Mouse (Mus musculus) heart, postnatal 0 days (tissue): Measurements from ENCODE around the gene Ly6g6f. TPM values are rescaled to one million over a fixed set of nuclear protein-coding genes. Genes with fewer than 3 reads are reported as not detected.

Source experiments
- ATAC-seq: fragments of 200-750 bp; cut with Nextera tagmentation; 2 replicates; pipeline ENCODE4 v1.8.0; 2017; ENCODE audit warnings: low read depth, moderate number of reproducible peaks, moderate library complexity; ENCODE audit not compliant: insufficient read depth
- DNase-seq: peaks from one replicate; pipeline ENCODE4 v3.0.0-alpha.2; 2016; ENCODE audit warnings: low spot score
- H3K27ac ChIP-seq: fragments of 300-500 bp; sonication (generic); 2 replicates; pipeline ENCODE4 v1.5.1; 2014; ENCODE audit warnings: low read depth, mild to moderate bottlenecking
- H3K27me3 ChIP-seq: fragments of 300-500 bp; sonication (generic); 2 replicates; pipeline ENCODE4 v1.6.1; 2014; ENCODE audit warnings: low read length, mixed read lengths; ENCODE audit not compliant: control insufficient read depth, insufficient read depth
- H3K36me3 ChIP-seq: fragments of 300-500 bp; sonication (generic); replicated peaks from 2 replicates; pipeline ENCODE4 v1.6.1; 2014; ENCODE audit warnings: low read length, mixed read lengths; ENCODE audit not compliant: control insufficient read depth, insufficient read depth
- H3K4me1 ChIP-seq: fragments of 300-500 bp; sonication (generic); 2 replicates; pipeline ENCODE4 v1.6.1; 2014; ENCODE audit warnings: antibody characterized with exemption; ENCODE audit not compliant: control insufficient read depth, insufficient read depth
- H3K4me2 ChIP-seq: fragments of 300-500 bp; sonication (generic); 2 replicates; pipeline ENCODE4 v1.6.1; 2014; ENCODE audit warnings: low read depth, mild to moderate bottlenecking, low read length, moderate library complexity
- H3K4me3 ChIP-seq: fragments of 300-500 bp; sonication (generic); 2 replicates; pipeline ENCODE4 v1.5.1; 2014; ENCODE audit warnings: low read depth, low read length
- H3K9ac ChIP-seq: fragments of 300-500 bp; sonication (generic); replicated peaks from 2 replicates; pipeline ENCODE4 v1.6.1; 2014; ENCODE audit warnings: low read depth, low read length, mixed read lengths
- H3K9me3 ChIP-seq: fragments of 300-500 bp; sonication (generic); replicated peaks from 2 replicates; pipeline ENCODE4 v1.6.1; 2016; ENCODE audit warnings: low read length; ENCODE audit not compliant: control insufficient read depth
- CTCF ChIP-seq: IDR thresholded peaks from 2 replicates; pipeline ENCODE4 v1.5.1; 2016; ENCODE audit warnings: antibody characterized with exemption, control low read depth, low read depth
- EP300 ChIP-seq: IDR thresholded peaks from 2 replicates; pipeline ENCODE4 v1.6.1; 2016; ENCODE audit warnings: antibody characterized with exemption, low read depth
- WGBS: fragments of 180-500 bp; shearing (Covaris S2); extraction: QIAGEN DNeasy Blood & Tissue Kit; methylation state at CpG from one replicate; pipeline ENCODE4 v1.1.7; 2014; 5-methylcytosine and 5-hydroxymethylcytosine counted together
- polyA plus RNA-seq: library from polyadenylated mRNA; unstranded; fragments of >200 nt; fragmentation: Nextera tagmentation; extraction: Ambion mirVana; gene quantifications from 2 replicates; pipeline ENCODE4 v1.2.1, GENCODE M21; 2015
- total RNA-seq: library from RNA; depleted of rRNA; stranded (reverse); fragments of >200 nt; gene quantifications from 2 replicates; pipeline ENCODE4 v1.2.3, GENCODE M21; 2014; ENCODE audit warnings: low replicate concordance; rRNA removed

Gene Ly6g6f
- total and polyA plus RNA-seq, 2 experiments from 2014 or later: not detected

- Histone ChIP-seq H3K9me3 (no peaks in the 10 kb centered on the region), H3K4me1 (no peaks in the 10 kb centered on the region), H3K27me3 (no peaks in the 10 kb centered on the region), H3K9ac (no peak overlapping the region), H3K36me3 (no peaks in the 10 kb centered on the region), H3K27ac (no peak overlapping the region), H3K4me3 (no peak overlapping the region), H3K4me2 (no peak overlapping the region)
- TF ChIP-seq EP300 (no peak), CTCF (no peak)
- 90% methylated on average over 11 of the region's 11 CpGs for WGBS
- ATAC-seq (no peak), DNase-seq (no peak)
These were observed 54.1 kb downstream of the Ly6g6f start for GRCm38 (mm10) chr17:35031272-35031671.

Other genes with a start within 250 kb of the Ly6g6f start
Only the 30 nearest of the 46 such genes appear.
- gene Hspa1b, start 126.4 kb downstream of the Ly6g6f start, total RNA-seq: 6.0 and 21.6 TPM in 2 replicates
- gene Hspa1b, start 126.4 kb downstream of the Ly6g6f start, polyA plus RNA-seq: 0.14 and 0.25 TPM in 2 replicates
- gene Gm20481, start 115.7 kb downstream of the Ly6g6f start, total RNA-seq: not detected in 2 replicates
- not detected in 2 replicates for gene Gm20481, start 115.7 kb downstream of the Ly6g6f start, polyA plus RNA-seq
- gene Hspa1a, start 113.5 kb downstream of the Ly6g6f start, total RNA-seq: 8.2 and 10.2 TPM in 2 replicates
- gene Hspa1a, start 113.5 kb downstream of the Ly6g6f start, polyA plus RNA-seq: 2.5 and 2.8 TPM in 2 replicates
- 3.3 and 5.1 TPM in 2 replicates for gene Hspa1l, start 112.9 kb downstream of the Ly6g6f start, total RNA-seq
- 1.6 and 1.8 TPM in 2 replicates for gene Hspa1l, start 112.9 kb downstream of the Ly6g6f start, polyA plus RNA-seq
- gene Lsm2, start 103.7 kb downstream of the Ly6g6f start, total RNA-seq: 23.1 and 43.3 TPM in 2 replicates
- gene Lsm2, start 103.7 kb downstream of the Ly6g6f start, polyA plus RNA-seq: 63.5 and 64.2 TPM in 2 replicates
- 61.5 and 92.0 TPM in 2 replicates for gene Vars, start 84.6 kb downstream of the Ly6g6f start, total RNA-seq
- gene Vars, start 84.6 kb downstream of the Ly6g6f start, polyA plus RNA-seq: 20.4 and 21.7 TPM in 2 replicates
- gene Vwa7, start 69.0 kb downstream of the Ly6g6f start, total RNA-seq: 0.77 and 0.92 TPM in 2 replicates
- 0.43 and 0.63 TPM in 2 replicates for gene Vwa7, start 69.0 kb downstream of the Ly6g6f start, polyA plus RNA-seq
- gene Sapcd1, start 57.6 kb downstream of the Ly6g6f start, total RNA-seq: 2.1 and 9.6 TPM in 2 replicates
- gene Sapcd1, start 57.6 kb downstream of the Ly6g6f start, polyA plus RNA-seq: 0.77 and 1.2 TPM in 2 replicates
- 1.2 and 5.0 TPM in 2 replicates for gene Msh5, start 38.9 kb downstream of the Ly6g6f start, total RNA-seq
- gene Msh5, start 38.9 kb downstream of the Ly6g6f start, polyA plus RNA-seq: 1.4 and 1.7 TPM in 2 replicates
- 194 and 223 TPM in 2 replicates for gene Clic1, start 35.6 kb downstream of the Ly6g6f start, total RNA-seq
- 203 and 205 TPM in 2 replicates for gene Clic1, start 35.6 kb downstream of the Ly6g6f start, polyA plus RNA-seq
- gene Ddah2, start 26.6 kb downstream of the Ly6g6f start, total RNA-seq: 97.1 and 114 TPM in 2 replicates
- gene Ddah2, start 26.6 kb downstream of the Ly6g6f start, polyA plus RNA-seq: 128 and 130 TPM in 2 replicates
- not detected in 2 replicates for gene Ly6g6c, start 20.2 kb downstream of the Ly6g6f start, total RNA-seq
- not detected in 2 replicates for gene Ly6g6c, start 20.2 kb downstream of the Ly6g6f start, polyA plus RNA-seq
- 0.15 TPM in 1 of 2 replicates, not detected in the other for gene Mpig6b, start 19.4 kb downstream of the Ly6g6f start, total RNA-seq
- gene Mpig6b, start 19.4 kb downstream of the Ly6g6f start, polyA plus RNA-seq: 0.15 and 0.16 TPM in 2 replicates
- 1.6 TPM in 1 of 2 replicates, not detected in the other for gene Ly6g6e, start 8.7 kb downstream of the Ly6g6f start, total RNA-seq
- gene Ly6g6e, start 8.7 kb downstream of the Ly6g6f start, polyA plus RNA-seq: 0.22 and 0.32 TPM in 2 replicates
- 3.8 TPM in 1 of 2 replicates, not detected in the other for gene Ly6g6d, start 7.5 kb downstream of the Ly6g6f start, total RNA-seq
- 3.0 and 3.3 TPM in 2 replicates for gene Ly6g6d, start 7.5 kb downstream of the Ly6g6f start, polyA plus RNA-seq
- gene Abhd16a, start 3.7 kb upstream of the Ly6g6f start, total RNA-seq: 74.3 and 131 TPM in 2 replicates
- gene Abhd16a, start 3.7 kb upstream of the Ly6g6f start, polyA plus RNA-seq: 73.2 and 74.1 TPM in 2 replicates
- not detected in 2 replicates for gene Ly6g5c, start 22.7 kb upstream of the Ly6g6f start, total RNA-seq
- 0.25 and 0.26 TPM in 2 replicates for gene Ly6g5c, start 22.7 kb upstream of the Ly6g6f start, polyA plus RNA-seq
- 0.97 TPM in 1 of 2 replicates, not detected in the other for gene Ly6g5b, start 29.8 kb upstream of the Ly6g6f start, total RNA-seq
- gene Ly6g5b, start 29.8 kb upstream of the Ly6g6f start, polyA plus RNA-seq: 0.30 TPM in 1 of 2 replicates, not detected in the other
- 4.2 and 24.1 TPM in 2 replicates for gene Gpank1, start 35.8 kb upstream of the Ly6g6f start, total RNA-seq
- gene Gpank1, start 35.8 kb upstream of the Ly6g6f start, polyA plus RNA-seq: 9.1 and 9.6 TPM in 2 replicates
- gene Csnk2b, start 36.4 kb upstream of the Ly6g6f start, total RNA-seq: 239 and 244 TPM in 2 replicates
- 232 and 241 TPM in 2 replicates for gene Csnk2b, start 36.4 kb upstream of the Ly6g6f start, polyA plus RNA-seq
- 22.3 and 135 TPM in 2 replicates for gene D17H6S53E, start 40.8 kb upstream of the Ly6g6f start, total RNA-seq
- 16.4 and 17.3 TPM in 2 replicates for gene D17H6S53E, start 40.8 kb upstream of the Ly6g6f start, polyA plus RNA-seq
- gene Apom, start 46.4 kb upstream of the Ly6g6f start, total RNA-seq: not detected in 2 replicates
- 0.11 TPM in 2 replicates for gene Apom, start 46.4 kb upstream of the Ly6g6f start, polyA plus RNA-seq
- 188 and 235 TPM in 2 replicates for gene Bag6, start 49.6 kb upstream of the Ly6g6f start, total RNA-seq
- 35.6 and 37.7 TPM in 2 replicates for gene Bag6, start 49.6 kb upstream of the Ly6g6f start, polyA plus RNA-seq
- 99.2 and 120 TPM in 2 replicates for gene Prrc2a, start 79.3 kb upstream of the Ly6g6f start, total RNA-seq
- gene Prrc2a, start 79.3 kb upstream of the Ly6g6f start, polyA plus RNA-seq: 56.6 and 60.7 TPM in 2 replicates
- gene Aif1, start 90.5 kb upstream of the Ly6g6f start, total RNA-seq: 1.8 TPM in 1 of 2 replicates, not detected in the other
- 6.5 and 7.5 TPM in 2 replicates for gene Aif1, start 90.5 kb upstream of the Ly6g6f start, polyA plus RNA-seq
- gene Lst1, start 102.8 kb upstream of the Ly6g6f start, total RNA-seq: 6.6 and 52.7 TPM in 2 replicates
- 7.0 and 9.7 TPM in 2 replicates for gene Lst1, start 102.8 kb upstream of the Ly6g6f start, polyA plus RNA-seq
- 0.27 and 1.0 TPM in 2 replicates for gene Ltb, start 108.8 kb upstream of the Ly6g6f start, total RNA-seq
- gene Ltb, start 108.8 kb upstream of the Ly6g6f start, polyA plus RNA-seq: 0.33 and 0.48 TPM in 2 replicates
- 0.53 TPM in 1 of 2 replicates, not detected in the other for gene Tnf, start 116.4 kb upstream of the Ly6g6f start, total RNA-seq
- 0.12 and 0.21 TPM in 2 replicates for gene Tnf, start 116.4 kb upstream of the Ly6g6f start, polyA plus RNA-seq
- gene Lta, start 119.7 kb upstream of the Ly6g6f start, total RNA-seq: not detected in 2 replicates
- not detected in 2 replicates for gene Lta, start 119.7 kb upstream of the Ly6g6f start, polyA plus RNA-seq
- 0.93 TPM in 1 of 2 replicates, not detected in the other for gene Gm16181, start 135.2 kb upstream of the Ly6g6f start, total RNA-seq
- gene Gm16181, start 135.2 kb upstream of the Ly6g6f start, polyA plus RNA-seq: 0.81 and 0.87 TPM in 2 replicates